Mouse (Mus musculus): ENCODE results near the gene Cxcr4. TPM values are rescaled to one million over a fixed set of nuclear protein-coding genes. Genes with fewer than 3 reads are reported as not detected.

Gene Cxcr4
- total RNA-seq (2014; fragmentation: Nextera tagmentation) (17.8 TPM in 1 of 2 replicates, not detected in the other), total RNA-seq (2017) (0.12 and 0.16 TPM in 2 replicates), polyA plus RNA-seq (2012) (not detected in 2 replicates)

GRCm38 (mm10) chr1:128592211-128592741 lies at the start of gene Cxcr4:
Gene Cxcr4 (minus strand): TSS chr1:128592293.
- Histone ChIP-seq H3K27me3 (ENCODE audit: insufficient read depth, low read length) (no peaks in the 10 kb centered on the region), H3K36me3 (replicated peaks) (no peaks in the 10 kb centered on the region), H3K4me1 (ENCODE audit: insufficient read depth, low read depth, low read length) (no peaks in the 10 kb centered on the region), H3K4me3 (ENCODE audit: low read depth, low read length) (peak within 1 kb of the TSS; percentile 22; the same call in 1 of the 2 replicates), H3K9me3 (replicated peaks) (peaks cover 37% of the 10 kb centered on the region)
- DNase-seq (ENCODE audit: low spot score) (no peak), ATAC-seq (ENCODE audit: extremely low read depth, insufficient number of reproducible peaks, low FRiP score, poor library complexity, severe bottlenecking) (no peak)
- TF ChIP-seq CTCF (IDR thresholded peaks at IDR 0.05; ENCODE audit: low read depth, low read length) (no peak), GATA2 (IDR thresholded peaks at IDR 0.05; ENCODE audit: borderline replicate concordance, low read depth, low read length) (no peak), GATA1 (IDR thresholded peaks at IDR 0.05; ENCODE audit: borderline replicate concordance, low read length) (no peak), TAL1 (conservative IDR thresholded peaks at IDR 0.05; ENCODE audit: low read depth, low read length) (no peak), POLR2AphosphoS5 (IDR thresholded peaks at IDR 0.05; ENCODE audit: insufficient replicate concordance, low read depth, low read length) (no peak)

GRCm38 (mm10) chr1:128639707-128640107 lies 47.6 kb upstream of the Cxcr4 start:
- no peaks in the 10 kb centered on the region for H3K4me1 ChIP-seq (ENCODE audit: insufficient read depth, low read depth, low read length)
- DNase-seq (ENCODE audit: low spot score) (no peak), ATAC-seq (ENCODE audit: extremely low read depth, insufficient number of reproducible peaks, low FRiP score, poor library complexity, severe bottlenecking) (no peak)
- no peak overlapping the region for H3K4me3 ChIP-seq (ENCODE audit: low read depth, low read length)
- TF ChIP-seq POLR2AphosphoS5 (IDR thresholded peaks at IDR 0.05; ENCODE audit: insufficient replicate concordance, low read depth, low read length) = no peak
- TF ChIP-seq GATA1 (IDR thresholded peaks at IDR 0.05; ENCODE audit: borderline replicate concordance, low read length) = no peak
- TF ChIP-seq GATA2 (IDR thresholded peaks at IDR 0.05; ENCODE audit: borderline replicate concordance, low read depth, low read length) = no peak
- TF ChIP-seq CTCF (IDR thresholded peaks at IDR 0.05; ENCODE audit: low read depth, low read length) = no peak
- no peak for TF ChIP-seq TAL1 (conservative IDR thresholded peaks at IDR 0.05; ENCODE audit: low read depth, low read length)
- H3K9me3 ChIP-seq (replicated peaks) = peaks cover 25% of the 10 kb centered on the region
- no peaks in the 10 kb centered on the region for H3K27me3 ChIP-seq (ENCODE audit: insufficient read depth, low read length)
- H3K36me3 ChIP-seq (replicated peaks) = no peaks in the 10 kb centered on the region

- H3K27me3 ChIP-seq (ENCODE audit: insufficient read depth, low read length) = no peaks in the 10 kb centered on the region
- no peak overlapping the region for H3K4me3 ChIP-seq (ENCODE audit: low read depth, low read length)
- no peaks in the 10 kb centered on the region for H3K36me3 ChIP-seq (replicated peaks)
- no peaks in the 10 kb centered on the region for H3K4me1 ChIP-seq (ENCODE audit: insufficient read depth, low read depth, low read length)
- TF ChIP-seq CTCF (IDR thresholded peaks at IDR 0.05; ENCODE audit: low read depth, low read length) (no peak), POLR2AphosphoS5 (IDR thresholded peaks at IDR 0.05; ENCODE audit: insufficient replicate concordance, low read depth, low read length) (no peak)
- DNase-seq (ENCODE audit: low spot score) (no peak), ATAC-seq (ENCODE audit: extremely low read depth, insufficient number of reproducible peaks, low FRiP score, poor library complexity, severe bottlenecking) (no peak)
- peaks cover 30% of the 10 kb centered on the region for H3K9me3 ChIP-seq (replicated peaks)
These were observed 45.2 kb upstream of the Cxcr4 start for GRCm38 (mm10) chr1:128637230-128637740.

- H3K9me3 ChIP-seq (replicated peaks) = peaks cover 28% of the 10 kb centered on the region
- DNase-seq (ENCODE audit: low spot score) = no peak
- H3K4me1 ChIP-seq (ENCODE audit: insufficient read depth, low read depth, low read length) = no peaks in the 10 kb centered on the region
- TF ChIP-seq TAL1 (conservative IDR thresholded peaks at IDR 0.05; ENCODE audit: low read depth, low read length) = no peak
- TF ChIP-seq GATA1 (IDR thresholded peaks at IDR 0.05; ENCODE audit: borderline replicate concordance, low read length) = no peak
- TF ChIP-seq CTCF (IDR thresholded peaks at IDR 0.05; ENCODE audit: low read depth, low read length) = no peak
- no peak for TF ChIP-seq POLR2AphosphoS5 (IDR thresholded peaks at IDR 0.05; ENCODE audit: insufficient replicate concordance, low read depth, low read length)
- no peak for TF ChIP-seq GATA2 (IDR thresholded peaks at IDR 0.05; ENCODE audit: borderline replicate concordance, low read depth, low read length)
- no peaks in the 10 kb centered on the region for H3K27me3 ChIP-seq (ENCODE audit: insufficient read depth, low read length)
- H3K36me3 ChIP-seq (replicated peaks) = no peaks in the 10 kb centered on the region
- no peak for ATAC-seq (ENCODE audit: extremely low read depth, insufficient number of reproducible peaks, low FRiP score, poor library complexity, severe bottlenecking)
- H3K4me3 ChIP-seq (ENCODE audit: low read depth, low read length) = no peak overlapping the region
These were observed 44.5 kb upstream of the Cxcr4 start for GRCm38 (mm10) chr1:128636258-128637229.

GRCm38 (mm10) chr1:128633711-128634379 lies 41.8 kb upstream of the Cxcr4 start:
- Histone ChIP-seq H3K4me1 (ENCODE audit: insufficient read depth, low read depth, low read length) (no peaks in the 10 kb centered on the region), H3K36me3 (replicated peaks) (no peaks in the 10 kb centered on the region), H3K4me3 (ENCODE audit: low read depth, low read length) (no peak overlapping the region), H3K9me3 (replicated peaks) (peaks cover 32% of the 10 kb centered on the region), H3K27me3 (ENCODE audit: insufficient read depth, low read length) (no peaks in the 10 kb centered on the region)
- DNase-seq (ENCODE audit: low spot score) = no peak
- ATAC-seq (ENCODE audit: extremely low read depth, insufficient number of reproducible peaks, low FRiP score, poor library complexity, severe bottlenecking) = no peak
- no peak for TF ChIP-seq GATA1 (IDR thresholded peaks at IDR 0.05; ENCODE audit: borderline replicate concordance, low read length)
- TF ChIP-seq CTCF (IDR thresholded peaks at IDR 0.05; ENCODE audit: low read depth, low read length) = no peak
- no peak for TF ChIP-seq TAL1 (conservative IDR thresholded peaks at IDR 0.05; ENCODE audit: low read depth, low read length)
- no peak for TF ChIP-seq POLR2AphosphoS5 (IDR thresholded peaks at IDR 0.05; ENCODE audit: insufficient replicate concordance, low read depth, low read length)
- no peak for TF ChIP-seq GATA2 (IDR thresholded peaks at IDR 0.05; ENCODE audit: borderline replicate concordance, low read depth, low read length)
